Mouse (Mus musculus): ENCODE results near the gene Kcna2.

The Kcna2 gene

DNA sequence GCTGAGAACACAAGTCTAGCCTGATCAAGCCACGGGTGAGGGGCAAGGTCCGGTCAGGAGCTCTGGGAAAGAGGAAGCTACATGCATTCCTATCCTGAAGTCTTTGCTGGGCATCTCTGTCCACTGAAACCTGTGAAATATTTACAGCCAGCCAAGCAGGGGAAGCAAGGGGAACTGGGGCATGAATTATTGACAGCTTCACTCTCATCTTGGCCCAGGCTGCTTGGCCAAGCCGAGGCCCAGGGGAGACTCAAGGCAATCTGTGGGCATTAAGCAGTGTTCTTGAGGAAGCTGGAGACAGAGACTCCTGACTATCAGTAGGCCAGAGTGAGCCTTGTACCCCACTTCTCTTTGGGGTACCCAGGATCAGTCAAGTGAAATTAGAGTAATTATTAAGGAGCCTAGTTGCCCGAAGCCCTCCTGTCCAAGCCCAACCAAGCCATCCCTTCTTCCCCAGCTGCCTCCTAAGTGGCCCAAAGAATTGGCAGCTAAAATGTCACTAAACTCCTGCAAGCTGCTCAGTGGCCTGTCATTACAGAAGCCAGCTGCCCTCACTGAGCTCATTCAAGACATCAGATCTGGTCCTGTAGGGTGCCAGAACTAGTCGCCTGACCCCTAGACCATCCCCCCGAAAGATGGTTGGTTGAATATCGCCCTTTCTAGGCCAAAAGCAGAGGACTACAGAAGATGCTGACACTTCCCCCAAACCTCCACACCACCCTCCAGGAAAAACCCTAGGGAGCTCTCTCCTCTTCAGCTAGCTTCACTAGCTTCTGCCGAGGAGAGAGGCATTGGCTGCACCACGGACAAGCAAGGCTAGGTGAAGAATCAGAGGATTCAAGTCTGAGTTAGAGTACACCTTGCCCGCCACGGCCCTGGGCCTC lies 53.1 kb downstream of the Kcna2 start:
- DNase-seq, result no peak

DNA sequence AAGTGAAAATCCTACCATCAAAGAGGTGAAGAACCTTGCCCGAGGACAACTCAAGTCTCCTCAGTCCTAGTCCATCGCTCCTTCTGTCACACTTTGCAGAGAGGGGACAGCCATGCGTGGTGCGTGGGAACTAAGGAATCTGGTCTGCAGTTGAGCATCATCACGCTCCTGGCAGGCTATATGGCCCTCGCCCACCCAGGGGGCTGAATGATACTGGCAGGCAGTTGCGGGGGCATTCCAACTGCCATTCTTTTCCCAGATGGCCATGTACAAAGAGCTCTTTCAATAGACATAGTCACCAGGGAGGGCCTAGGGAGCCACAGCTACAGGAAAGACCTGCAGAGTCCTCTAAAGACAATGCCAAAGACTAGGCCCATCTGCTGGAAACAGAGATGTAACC lies 57.9 kb downstream of the Kcna2 start:
- no peak for DNase-seq

DNA sequence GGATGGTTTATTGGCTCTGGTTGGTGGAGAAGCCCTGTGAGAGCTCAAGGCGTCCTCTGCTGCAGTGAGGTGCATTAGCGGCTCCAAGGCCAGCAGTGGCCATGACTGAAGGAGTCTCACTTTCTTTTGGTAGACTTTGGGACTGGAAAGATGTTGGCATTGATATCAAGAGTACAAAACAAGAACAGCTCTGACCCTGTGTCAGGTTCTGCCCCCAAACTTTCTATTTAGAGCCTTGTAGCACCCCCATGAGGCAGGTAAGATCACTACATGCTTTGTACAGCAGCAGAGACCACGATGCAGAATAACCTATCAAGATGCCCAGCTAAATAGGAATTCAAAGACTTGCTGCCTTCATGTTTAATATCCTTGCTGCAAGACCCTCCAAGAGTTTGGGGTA lies 58.5 kb downstream of the Kcna2 start:
- DNase-seq, result no peak

DNA sequence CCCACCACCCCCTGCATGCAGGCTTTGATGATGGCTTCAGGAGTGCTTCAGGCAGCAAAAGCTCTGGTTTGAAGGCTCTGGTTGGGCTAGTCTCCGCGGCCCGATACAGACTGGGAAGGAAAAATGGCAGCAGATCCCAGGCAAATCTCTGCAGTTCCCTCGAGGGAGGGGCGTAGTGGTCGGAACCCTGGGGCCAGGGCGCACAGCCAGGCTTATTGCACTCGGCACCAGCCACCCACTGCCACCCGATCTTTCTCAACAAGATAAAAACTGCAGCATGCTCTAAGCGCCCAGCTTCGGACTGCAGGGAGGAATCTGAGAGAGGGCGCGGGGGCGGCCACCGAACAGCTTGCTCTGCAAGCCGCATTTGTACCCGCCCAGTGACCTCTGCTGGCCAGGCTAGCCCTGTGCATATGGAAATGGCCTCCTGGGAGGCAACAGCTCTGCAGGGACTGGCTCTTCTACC lies 58.9 kb downstream of the Kcna2 start:
- peak; percentile 64 for DNase-seq

DNA sequence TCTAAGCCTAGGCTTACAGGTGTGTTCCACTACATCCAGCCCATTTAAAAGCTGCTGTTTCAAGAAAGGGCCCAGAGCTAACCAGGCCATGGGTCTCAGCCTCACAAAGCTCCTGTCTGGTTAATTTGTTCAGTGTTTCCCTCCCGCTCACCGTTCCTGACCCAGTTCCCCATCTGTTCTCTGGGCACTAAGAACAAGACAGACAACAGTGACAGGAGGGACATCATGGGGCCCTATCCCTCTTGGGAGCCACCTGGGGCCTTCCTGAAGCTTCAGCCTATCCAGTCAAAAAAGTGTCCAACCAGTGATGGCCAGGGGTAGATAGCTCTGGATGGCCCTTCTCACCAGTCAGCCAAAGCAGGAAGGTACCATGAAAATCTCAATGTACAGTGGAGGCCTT lies 61.8 kb downstream of the Kcna2 start:
- DNase-seq, result peak; percentile 69
